Mouse (Mus musculus): ENCODE measurements around the gene 1110017D15Rik.
"Not testable (repeated sequence)": the region's sequence is repeated elsewhere in the genome, so short reads cannot be mapped to it uniquely, and the experiment has no call there.

Gene 1110017D15Rik

DNA sequence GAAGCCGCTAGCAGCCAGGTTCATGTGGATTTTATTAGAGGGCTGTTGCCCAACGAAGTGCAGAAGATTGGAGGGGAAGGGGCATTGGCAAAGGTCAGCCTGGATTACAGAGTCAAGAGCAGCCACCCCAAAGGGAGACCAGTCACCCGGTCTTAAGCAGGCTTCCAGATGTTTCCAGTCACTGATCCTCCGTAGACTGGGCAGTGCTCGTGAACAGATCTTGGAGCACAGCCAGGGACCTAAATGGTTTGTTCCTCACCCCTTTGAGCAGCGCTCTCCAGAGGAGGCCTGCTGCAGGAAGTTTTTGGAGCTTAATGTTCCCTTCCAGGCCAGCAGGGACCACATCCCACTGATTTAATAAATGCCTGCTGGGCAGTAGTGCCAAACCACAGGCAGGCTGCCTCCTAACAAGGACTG, 35.5 kb downstream of the 1110017D15Rik start:
- no peak for DNase-seq (ENCODE audit: low spot score in 2 of 2)

GRCm38 (mm10) chr4:41480254-41480653, 36.9 kb downstream of the 1110017D15Rik start:
- DNase-seq (ENCODE audit: low spot score in 2 of 2) = no peak

DNA sequence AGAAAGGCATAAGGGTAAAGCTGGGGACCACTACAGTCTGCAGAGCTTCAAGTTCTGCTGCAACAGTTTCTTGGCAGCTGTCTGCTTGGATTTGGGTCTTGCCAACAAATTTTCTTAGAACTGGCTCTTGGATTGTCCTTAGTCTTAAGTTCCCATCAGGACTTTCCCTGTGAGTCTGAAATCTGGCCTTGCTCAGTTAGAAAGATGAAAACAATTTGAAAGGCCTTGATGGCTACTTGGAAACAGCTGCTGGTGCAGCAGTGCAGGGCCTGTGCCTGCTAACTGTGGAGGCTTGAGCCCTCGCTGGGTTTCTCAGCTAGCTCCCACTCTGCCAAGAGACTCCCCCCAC, 37.7 kb downstream of the 1110017D15Rik start:
- no peak for DNase-seq (ENCODE audit: low spot score in 2 of 2)

DNA sequence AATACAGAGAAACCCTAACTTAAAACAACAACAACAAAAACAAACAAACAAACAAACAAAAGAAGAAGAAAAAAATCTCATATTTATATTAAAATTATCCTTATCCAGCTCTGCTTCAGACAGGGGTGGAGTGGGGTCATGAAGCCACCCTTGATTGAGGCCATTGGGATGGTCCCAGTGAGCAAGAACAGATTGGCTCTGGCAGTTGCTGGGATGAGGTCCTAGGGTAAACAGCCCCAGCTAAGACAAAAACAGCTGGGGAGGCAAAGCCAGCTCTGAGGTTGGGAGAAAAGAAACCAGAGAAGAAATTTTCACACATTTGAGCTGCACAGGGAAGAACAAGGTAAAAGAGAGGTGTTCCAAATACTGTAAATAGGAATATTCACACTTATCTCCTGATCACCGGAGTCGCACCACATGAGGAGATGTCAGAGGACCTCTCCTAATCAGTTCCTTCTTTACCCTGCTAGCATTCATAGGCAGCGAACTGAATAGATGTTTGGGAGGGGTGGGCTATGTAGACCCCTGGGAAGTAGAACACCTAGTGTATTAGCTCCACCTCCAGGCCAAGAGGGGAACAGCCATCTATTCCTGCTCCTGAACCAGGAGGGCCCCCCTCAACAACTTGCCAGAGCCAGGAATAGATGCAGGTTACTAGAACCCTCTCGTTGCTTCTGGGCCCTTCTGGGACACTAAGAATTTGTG, 38.2 kb downstream of the 1110017D15Rik start:
- DNase-seq (ENCODE audit: low spot score in 2 of 2) = no peak

- DNase-seq (ENCODE audit: low spot score in 2 of 2) = no peak
Measured at GRCm38 (mm10) chr4:41477648-41478160, 39.4 kb downstream of the 1110017D15Rik start.

GRCm38 (mm10) chr4:41471384-41471689, 45.8 kb downstream of the 1110017D15Rik start:
- DNase-seq (ENCODE audit: low spot score in 2 of 2) = no peak

GRCm38 (mm10) chr4:41470684-41471383, 46.3 kb downstream of the 1110017D15Rik start:
- peak in 1 of 2 experiments; percentile 52 for DNase-seq (ENCODE audit: low spot score in 2 of 2)

DNA sequence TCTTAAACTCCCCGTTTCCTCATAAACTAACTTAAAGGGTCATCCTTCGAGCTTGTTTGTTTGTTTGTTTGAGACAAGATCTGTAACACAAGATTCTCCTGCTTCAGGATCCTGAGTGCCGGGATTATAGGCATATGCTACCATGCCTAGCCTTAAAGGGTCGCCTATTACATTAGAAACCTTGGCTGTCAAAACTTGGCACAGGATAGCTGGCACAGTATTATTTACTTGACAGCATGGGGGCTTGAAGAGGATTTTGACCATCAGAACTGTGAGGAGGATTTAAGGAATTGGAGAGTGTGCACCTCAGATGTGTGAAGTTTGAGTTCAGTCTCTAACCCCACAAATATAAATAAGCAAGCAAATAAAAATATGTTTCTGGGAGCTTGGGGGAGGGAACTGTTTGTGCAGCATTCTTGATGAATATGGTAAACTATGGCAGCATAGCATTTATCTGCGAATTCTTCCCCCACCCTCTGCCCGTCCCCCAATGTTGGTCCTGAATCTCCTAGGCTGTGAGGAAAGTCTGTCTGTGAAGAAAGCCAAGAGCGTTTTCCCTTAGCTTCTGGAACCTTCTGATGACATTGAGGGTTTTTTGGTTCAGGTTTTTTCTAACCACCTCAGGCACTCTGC, 47.0 kb downstream of the 1110017D15Rik start:
- no peak for DNase-seq (ENCODE audit: low spot score in 2 of 2)

DNA sequence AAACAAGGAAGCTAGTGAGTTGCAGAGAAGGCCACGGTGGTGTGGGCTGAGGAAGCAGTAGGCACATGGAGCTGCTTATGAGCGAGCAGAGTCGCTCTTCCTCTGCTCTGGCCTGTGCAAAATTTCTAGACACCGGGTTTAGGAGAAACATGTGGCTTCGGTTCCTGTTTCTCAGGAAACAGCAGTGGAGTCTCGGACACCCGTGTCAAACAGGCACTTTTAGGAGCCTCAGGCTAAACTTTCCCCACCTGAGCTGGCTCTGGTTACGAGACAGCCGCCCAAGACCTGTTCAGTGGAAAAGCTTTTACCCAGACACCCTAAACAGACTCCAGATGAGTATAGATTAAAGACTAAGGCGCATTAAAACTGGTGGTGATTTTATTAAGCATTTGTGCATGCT, 47.9 kb downstream of the 1110017D15Rik start:
- no peak for DNase-seq (ENCODE audit: low spot score in 2 of 2)

- peak in 1 of 2 experiments; percentile 58 for DNase-seq (ENCODE audit: low spot score in 2 of 2)
Measured at GRCm38 (mm10) chr4:41468396-41469080, 48.6 kb downstream of the 1110017D15Rik start.

DNA sequence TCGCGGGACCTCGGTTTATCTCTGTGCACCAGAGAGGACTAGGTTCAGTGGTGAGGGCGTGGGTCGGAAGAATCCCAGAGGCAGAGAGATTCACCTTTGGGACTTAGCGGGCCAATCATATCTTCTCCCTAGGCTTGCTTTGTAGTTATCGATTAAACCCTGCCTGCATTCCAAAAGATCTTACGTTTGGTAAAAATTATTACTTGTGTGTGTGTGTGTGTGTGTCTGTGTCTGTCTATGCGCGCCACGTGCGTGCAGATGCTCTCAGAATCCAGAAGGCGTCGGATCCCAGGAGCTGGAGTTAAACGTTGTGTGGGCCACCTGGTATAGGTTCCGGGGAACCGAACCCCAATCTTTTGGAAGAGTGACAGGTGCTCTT, 51.9 kb downstream of the 1110017D15Rik start:
- DNase-seq (ENCODE audit: low spot score in 2 of 2) = no peak

- DNase-seq (ENCODE audit: low spot score in 2 of 2) = peak; percentile 98 to 99
Measured at GRCm38 (mm10) chr4:41464345-41465286, 52.5 kb downstream of the 1110017D15Rik start, which contains the start of the genes Kif24 and Nudt2. Gene Kif24, minus strand, starts transcription at chr4:41464887. Gene Nudt2, plus strand, starts transcription at chr4:41465151.

GRCm38 (mm10) chr4:41463051-41463738, 53.9 kb downstream of the 1110017D15Rik start:
- DNase-seq (ENCODE audit: low spot score in 2 of 2) = not testable (repeated sequence)

DNA sequence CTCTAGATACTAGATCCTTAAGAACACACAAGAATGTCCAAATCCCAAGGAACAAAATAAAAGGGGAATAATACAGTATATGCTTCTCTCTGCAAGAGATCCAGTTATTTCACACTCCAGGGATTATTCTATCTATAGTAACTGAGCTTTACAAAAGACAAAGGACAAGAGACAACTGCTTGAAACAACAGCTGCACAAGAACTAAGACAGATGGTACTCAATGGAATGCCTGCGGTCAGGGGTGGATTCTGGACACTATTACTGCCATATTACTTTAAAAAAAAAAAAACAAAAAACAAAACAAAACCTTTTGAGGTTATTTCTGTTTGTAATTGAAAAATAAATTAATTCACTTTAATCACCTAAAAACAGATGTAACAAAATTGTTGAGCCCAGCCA, 56.4 kb downstream of the 1110017D15Rik start:
- DNase-seq (ENCODE audit: low spot score in 2 of 2) = no peak

Data from frontal cortex, postnatal 10 days (tissue).